Mouse (Mus musculus) lung, postnatal 10 days (tissue): ENCODE measurements around the gene Tbx1.

Source experiments
- DNase-seq: peaks from one replicate; pipeline ENCODE4 v3.0.0; 2021

Tbx1 gene

GRCm38 (mm10) chr16:18622019-18622418 is 31.5 kb upstream of the Tbx1 start, which contains the start of gene Gp1bb:
TSS of gene Gp1bb (minus strand) at chr16:18622403.
- no peak for DNase-seq

GRCm38 (mm10) chr16:18621362-18622001 is 31.0 kb upstream of the Tbx1 start:
- DNase-seq, result no peak

- DNase-seq, result no peak
These were observed 30.3 kb upstream of the Tbx1 start for GRCm38 (mm10) chr16:18620601-18621361.

- DNase-seq, result no peak
These were observed 29.7 kb upstream of the Tbx1 start for GRCm38 (mm10) chr16:18620201-18620600.

- peak; percentile 60 for DNase-seq
These were observed 28.6 kb upstream of the Tbx1 start for GRCm38 (mm10) chr16:18619110-18619509.

GRCm38 (mm10) chr16:18618297-18618696 is 27.8 kb upstream of the Tbx1 start:
- DNase-seq, result no peak

- peak; percentile 90 for DNase-seq
These were observed 27.0 kb upstream of the Tbx1 start for GRCm38 (mm10) chr16:18617370-18618065.

- no peak for DNase-seq
These were observed 22.8 kb upstream of the Tbx1 start for GRCm38 (mm10) chr16:18613301-18613700.

- peak; percentile 59 for DNase-seq
These were observed 21.3 kb upstream of the Tbx1 start for GRCm38 (mm10) chr16:18611752-18612151.

- no peak for DNase-seq
These were observed 18.6 kb upstream of the Tbx1 start for GRCm38 (mm10) chr16:18609099-18609498.

- DNase-seq, result peak; percentile 61
These were observed 17.8 kb upstream of the Tbx1 start for GRCm38 (mm10) chr16:18608226-18608625.

GRCm38 (mm10) chr16:18605705-18606104 is 15.2 kb upstream of the Tbx1 start:
- no peak for DNase-seq

GRCm38 (mm10) chr16:18604267-18604701 is 13.8 kb upstream of the Tbx1 start:
- DNase-seq, result no peak

- DNase-seq, result no peak
These were observed 11.0 kb upstream of the Tbx1 start for GRCm38 (mm10) chr16:18601447-18601846.

GRCm38 (mm10) chr16:18598006-18598405 is 7.5 kb upstream of the Tbx1 start:
- no peak for DNase-seq

GRCm38 (mm10) chr16:18596255-18596654 is 5.8 kb upstream of the Tbx1 start:
- DNase-seq, result no peak

- DNase-seq, result no peak
These were observed 3.5 kb upstream of the Tbx1 start for GRCm38 (mm10) chr16:18593930-18594329.

- DNase-seq, result peak; percentile 48
These were observed 862 bp upstream of the Tbx1 start for GRCm38 (mm10) chr16:18591047-18592018.

GRCm38 (mm10) chr16:18589080-18589621 is 1.3 kb downstream of the Tbx1 start:
- no peak for DNase-seq

- DNase-seq, result peak; percentile 14
These were observed 1.8 kb downstream of the Tbx1 start for GRCm38 (mm10) chr16:18588738-18589055.

GRCm38 (mm10) chr16:18587847-18588737 is 2.4 kb downstream of the Tbx1 start:
- DNase-seq, result no peak
